Mouse (Mus musculus): ENCODE results near the gene Fndc1. TPM values are rescaled to one million over a fixed set of nuclear protein-coding genes. Genes with fewer than 3 reads are reported as not detected.
A peak's percentile ranks its signal among the peaks of the same experiment; 100 is the strongest.

Fndc1 gene
- polyA plus RNA-seq, 1 experiment from 2014 or later, result 33.5 TPM

GRCm38 (mm10) chr17:7855851-7856250 lies 28.7 kb upstream of the Fndc1 start:
- Histone ChIP-seq H3K27ac (ENCODE audit: low read depth) (no peak overlapping the region), H3K9me3 (ENCODE audit: low read depth, low read length) (no peaks in the 10 kb centered on the region), H3K4me2 (no peak overlapping the region), H3K4me3 (ENCODE audit: low read depth, low read length) (no peak overlapping the region), H3K4me1 (ENCODE audit: insufficient read depth) (no peaks in the 10 kb centered on the region), H3K27me3 (ENCODE audit: insufficient read depth, low read length) (no peaks in the 10 kb centered on the region), H3K36me3 (ENCODE audit: insufficient read depth) (no peaks in the 10 kb centered on the region), H3K9ac (no peak overlapping the region)
- DNase-seq (peak; percentile 50), ATAC-seq (ENCODE audit: insufficient read depth) (no peak)
- 66% methylated on average over 8 of the region's 8 CpGs for WGBS
- TF ChIP-seq CTCF (IDR thresholded peaks at IDR 0.05; ENCODE audit: low read depth), result no peak

DNA sequence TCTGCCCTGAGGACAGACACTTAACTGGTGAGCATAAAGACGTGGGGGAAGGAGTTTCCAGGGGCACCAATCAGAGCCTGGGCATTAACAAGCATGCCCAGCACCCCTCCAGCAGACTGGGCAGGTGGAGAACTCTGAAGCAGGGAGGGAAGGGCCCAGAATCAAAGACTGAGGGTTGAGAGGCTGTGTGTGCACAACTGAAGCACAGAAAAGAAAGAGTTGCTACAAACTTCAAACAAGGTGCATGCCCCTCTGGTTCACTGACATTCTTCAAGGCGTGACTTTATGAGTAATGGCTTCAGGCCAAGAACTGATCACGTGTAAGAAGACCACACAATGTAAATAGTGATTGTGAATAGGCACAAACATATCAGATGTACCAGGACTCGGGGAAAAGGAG lies 24.9 kb upstream of the Fndc1 start:
- DNase-seq, result peak; percentile 74
- no peak for TF ChIP-seq CTCF (IDR thresholded peaks at IDR 0.05; ENCODE audit: low read depth)
- H3K27me3 ChIP-seq (ENCODE audit: insufficient read depth, low read length), result no peaks in the 10 kb centered on the region
- no peak overlapping the region for H3K9ac ChIP-seq
- ATAC-seq (ENCODE audit: insufficient read depth), result peak; percentile 88
- no peaks in the 10 kb centered on the region for H3K36me3 ChIP-seq (ENCODE audit: insufficient read depth)
- H3K4me3 ChIP-seq (ENCODE audit: low read depth, low read length), result no peak overlapping the region
- no peaks in the 10 kb centered on the region for H3K4me1 ChIP-seq (ENCODE audit: insufficient read depth)
- 20% methylated on average over 4 of the region's 4 CpGs for WGBS
- no peaks in the 10 kb centered on the region for H3K9me3 ChIP-seq (ENCODE audit: low read depth, low read length)
- no peak overlapping the region for H3K4me2 ChIP-seq
- H3K27ac ChIP-seq (ENCODE audit: low read depth), result no peak overlapping the region

- H3K27ac ChIP-seq (ENCODE audit: low read depth), result no peak overlapping the region
- no peak for TF ChIP-seq CTCF (IDR thresholded peaks at IDR 0.05; ENCODE audit: low read depth)
- ATAC-seq (ENCODE audit: insufficient read depth) (no peak), DNase-seq (no peak)
- no peak overlapping the region for H3K4me2 ChIP-seq
- H3K36me3 ChIP-seq (ENCODE audit: insufficient read depth), result no peaks in the 10 kb centered on the region
- no peaks in the 10 kb centered on the region for H3K9me3 ChIP-seq (ENCODE audit: low read depth, low read length)
- H3K4me3 ChIP-seq (ENCODE audit: low read depth, low read length), result no peak overlapping the region
- H3K27me3 ChIP-seq (ENCODE audit: insufficient read depth, low read length), result no peaks in the 10 kb centered on the region
- no peaks in the 10 kb centered on the region for H3K4me1 ChIP-seq (ENCODE audit: insufficient read depth)
- WGBS, result 53% methylated on average over 8 of the region's 9 CpGs
- no peak overlapping the region for H3K9ac ChIP-seq
Observed at GRCm38 (mm10) chr17:7851527-7851926, 24.4 kb upstream of the Fndc1 start.

GRCm38 (mm10) chr17:7850246-7850645 lies 23.1 kb upstream of the Fndc1 start:
- Histone ChIP-seq H3K27me3 (ENCODE audit: insufficient read depth, low read length) (no peaks in the 10 kb centered on the region), H3K9me3 (ENCODE audit: low read depth, low read length) (no peaks in the 10 kb centered on the region), H3K36me3 (ENCODE audit: insufficient read depth) (no peaks in the 10 kb centered on the region), H3K4me1 (ENCODE audit: insufficient read depth) (no peaks in the 10 kb centered on the region), H3K9ac (no peak overlapping the region), H3K4me3 (ENCODE audit: low read depth, low read length) (no peak overlapping the region), H3K4me2 (no peak overlapping the region), H3K27ac (ENCODE audit: low read depth) (no peak overlapping the region)
- no peak for DNase-seq
- WGBS, result 87% methylated on average over 6 of the region's 6 CpGs
- TF ChIP-seq CTCF (IDR thresholded peaks at IDR 0.05; ENCODE audit: low read depth), result no peak
- ATAC-seq (ENCODE audit: insufficient read depth), result no peak

- H3K36me3 ChIP-seq (ENCODE audit: insufficient read depth), result no peaks in the 10 kb centered on the region
- WGBS, result 59% methylated on average over 12 of the region's 12 CpGs
- H3K9ac ChIP-seq, result no peak overlapping the region
- H3K27me3 ChIP-seq (ENCODE audit: insufficient read depth, low read length), result no peaks in the 10 kb centered on the region
- TF ChIP-seq CTCF (IDR thresholded peaks at IDR 0.05; ENCODE audit: low read depth), result no peak
- H3K4me1 ChIP-seq (ENCODE audit: insufficient read depth), result no peaks in the 10 kb centered on the region
- no peaks in the 10 kb centered on the region for H3K9me3 ChIP-seq (ENCODE audit: low read depth, low read length)
- H3K4me3 ChIP-seq (ENCODE audit: low read depth, low read length), result no peak overlapping the region
- no peak overlapping the region for H3K4me2 ChIP-seq
- H3K27ac ChIP-seq (ENCODE audit: low read depth), result no peak overlapping the region
- ATAC-seq (ENCODE audit: insufficient read depth) (no peak), DNase-seq (peak; percentile 65)
Observed at GRCm38 (mm10) chr17:7840505-7841290, 13.6 kb upstream of the Fndc1 start.

- DNase-seq (peak; percentile 62), ATAC-seq (ENCODE audit: insufficient read depth) (peak; percentile 22; the same call in 1 of the 2 replicates)
- Histone ChIP-seq H3K4me2 (peak overlapping the region; percentile 96), H3K27ac (ENCODE audit: low read depth) (no peak overlapping the region), H3K36me3 (ENCODE audit: insufficient read depth) (no peaks in the 10 kb centered on the region), H3K27me3 (ENCODE audit: insufficient read depth, low read length) (peaks cover 29% of the 10 kb centered on the region), H3K4me3 (ENCODE audit: low read depth, low read length) (peak overlapping the region; percentile 54), H3K4me1 (ENCODE audit: insufficient read depth) (no peaks in the 10 kb centered on the region), H3K9ac (peak overlapping the region; percentile 66; the same call in 1 of the 2 replicates), H3K9me3 (ENCODE audit: low read depth, low read length) (no peaks in the 10 kb centered on the region)
- TF ChIP-seq CTCF (IDR thresholded peaks at IDR 0.05; ENCODE audit: low read depth), result no peak
- 12% methylated on average over 16 of the region's 16 CpGs for WGBS
Observed at GRCm38 (mm10) chr17:7827586-7827985, 484 bp upstream of the Fndc1 start.

- Histone ChIP-seq H3K9ac (no peak overlapping the region), H3K4me3 (ENCODE audit: low read depth, low read length) (no peak overlapping the region), H3K27me3 (ENCODE audit: insufficient read depth, low read length) (peaks cover 29% of the 10 kb centered on the region), H3K4me2 (peak overlapping the region; percentile 96), H3K27ac (ENCODE audit: low read depth) (no peak overlapping the region), H3K36me3 (ENCODE audit: insufficient read depth) (no peaks in the 10 kb centered on the region), H3K9me3 (ENCODE audit: low read depth, low read length) (no peaks in the 10 kb centered on the region), H3K4me1 (ENCODE audit: insufficient read depth) (no peaks in the 10 kb centered on the region)
- peak; percentile 72 for DNase-seq
- 29% methylated on average over 9 of the region's 9 CpGs for WGBS
- no peak for TF ChIP-seq CTCF (IDR thresholded peaks at IDR 0.05; ENCODE audit: low read depth)
- no peak for ATAC-seq (ENCODE audit: insufficient read depth)
Observed at GRCm38 (mm10) chr17:7825416-7825815, 1.7 kb downstream of the Fndc1 start.

All from lung, embryonic 14.5 days (tissue).